Comparison of ENCODE assay signal across 31 mouse cellular contexts in the genomic region with DNA sequence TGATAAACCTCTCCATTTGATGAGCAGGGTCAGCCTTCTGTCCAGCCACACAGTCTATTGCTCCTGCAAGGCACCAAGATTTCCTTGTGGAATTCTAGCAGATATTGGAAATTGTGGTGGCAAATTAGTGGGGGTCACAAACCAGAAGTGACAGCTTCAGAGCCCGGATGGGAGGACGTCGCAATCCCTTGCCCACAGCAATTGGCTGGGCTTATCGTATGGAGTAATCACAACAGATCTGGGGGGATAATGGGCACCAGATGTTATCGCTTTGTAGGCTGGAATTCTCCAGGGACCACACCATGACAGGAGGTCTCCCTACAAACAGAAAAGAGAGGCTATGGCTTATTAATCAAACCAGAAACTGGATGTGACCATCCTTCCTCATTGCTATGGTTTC. TPM values are rescaled to one million over a fixed set of nuclear protein-coding genes. Genes with fewer than 3 reads are reported as not detected.
DNase-seq lines count a peak whose midpoint lies in the region; ATAC-seq and TF ChIP-seq lines count a peak whose summit lies in the region.
"Had no signal": no experiment of that assay in that cellular context is flagged by ENCODE, and none has a peak within 500 bp of the region (broad histone marks: within the 10 kb centered on the region; RNA-seq: fewer than 3 reads in every experiment).

No protein-coding gene starts in this region.

- H3K9ac ChIP-seq in forebrain, embryonic 12.5 days = no peak overlapping the region
- no peak overlapping the region for H3K9ac ChIP-seq in midbrain, embryonic 11.5 days (ENCODE audit: low read length)
- no peak overlapping the region for H3K9ac ChIP-seq in midbrain, postnatal 0 days (replicated peaks; ENCODE audit: low read length, poor library complexity, severe bottlenecking)
- H3K9ac ChIP-seq in embryonic facial prominence, embryonic 11.5 days (replicated peaks; ENCODE audit: low read length) = no peak overlapping the region
- H3K9ac ChIP-seq: embryonic facial prominence, embryonic 15.5 days; heart, embryonic 13.5 days had no signal

- no peaks in the 10 kb centered on the region for H3K36me3 ChIP-seq in forebrain, embryonic 12.5 days (replicated peaks)
- no peaks in the 10 kb centered on the region for H3K36me3 ChIP-seq in forebrain, embryonic 10.5 days (replicated peaks)
- H3K36me3 ChIP-seq in midbrain, embryonic 11.5 days (ENCODE audit: control insufficient read depth, insufficient read depth, low read length) = no peaks in the 10 kb centered on the region
- no peaks in the 10 kb centered on the region for H3K36me3 ChIP-seq in midbrain, postnatal 0 days (ENCODE audit: insufficient read depth, low read length)
- H3K36me3 ChIP-seq in embryonic facial prominence, embryonic 11.5 days (replicated peaks; ENCODE audit: control insufficient read depth, insufficient read depth, low read depth, low read length) = no peaks in the 10 kb centered on the region
- H3K36me3 ChIP-seq: embryonic facial prominence, embryonic 15.5 days; G1E; heart, embryonic 13.5 days had no signal

- 0 out of 2 replicates have a peak, but pooled peaks have one; percentile 28 for ATAC-seq in forebrain, embryonic 12.5 days (ENCODE audit: low FRiP score)
- ATAC-seq in midbrain, embryonic 11.5 days (ENCODE audit: low FRiP score) = peak; percentile 68
- ATAC-seq in midbrain, postnatal 0 days (ENCODE audit: low FRiP score) = no peak
- ATAC-seq in embryonic facial prominence, embryonic 11.5 days (replicated peaks; ENCODE audit: insufficient number of reproducible peaks, low FRiP score, low TSS enrichment, low read depth) = 0 out of 2 replicates have a peak, but pooled peaks have one; percentile 29
- ATAC-seq: inflammation-experienced regulatory T-cells, adult 6 months had no signal

- WGBS in forebrain, embryonic 12.5 days = 59% methylated on average over 5 of the region's 5 CpGs
- 77% methylated on average over 5 of the region's 5 CpGs for WGBS in forebrain, embryonic 10.5 days
- 69% methylated on average over 5 of the region's 5 CpGs for WGBS in midbrain, embryonic 11.5 days
- 37% methylated on average over 5 of the region's 5 CpGs for WGBS in midbrain, postnatal 0 days
- 17% methylated on average over 5 of the region's 5 CpGs for WGBS in embryonic facial prominence, embryonic 11.5 days

- H3K4me2 ChIP-seq in forebrain, embryonic 12.5 days = no peak overlapping the region
- no peak overlapping the region for H3K4me2 ChIP-seq in midbrain, embryonic 11.5 days
- no peak overlapping the region for H3K4me2 ChIP-seq in midbrain, postnatal 0 days (ENCODE audit: low read depth, low read length, poor library complexity, severe bottlenecking)
- H3K4me2 ChIP-seq in embryonic facial prominence, embryonic 11.5 days (ENCODE audit: low read depth, low read length) = no peak overlapping the region
- H3K4me2 ChIP-seq: embryonic facial prominence, embryonic 15.5 days; heart, embryonic 13.5 days; liver, embryonic 11.5 days had no signal

- H3K27me3 ChIP-seq in forebrain, embryonic 12.5 days = no peaks in the 10 kb centered on the region
- H3K27me3 ChIP-seq in forebrain, embryonic 10.5 days (ENCODE audit: poor library complexity, severe bottlenecking) = peaks cover 22% of the 10 kb centered on the region
- no peaks in the 10 kb centered on the region for H3K27me3 ChIP-seq in midbrain, embryonic 11.5 days (ENCODE audit: control insufficient read depth, insufficient read depth, low read length)
- no peaks in the 10 kb centered on the region for H3K27me3 ChIP-seq in midbrain, postnatal 0 days (ENCODE audit: insufficient read depth, low read length)
- H3K27me3 ChIP-seq in embryonic facial prominence, embryonic 11.5 days (ENCODE audit: control insufficient read depth, insufficient read depth, low read length) = no peaks in the 10 kb centered on the region

- H3K4me1 ChIP-seq in forebrain, embryonic 12.5 days = peaks cover 19% of the 10 kb centered on the region
- H3K4me1 ChIP-seq in forebrain, embryonic 10.5 days = peaks cover 23% of the 10 kb centered on the region
- H3K4me1 ChIP-seq in midbrain, embryonic 11.5 days (ENCODE audit: control insufficient read depth, insufficient read depth, low read length) = peaks cover 4% of the 10 kb centered on the region; the same call in 1 of the 2 replicates
- peaks cover 4% of the 10 kb centered on the region; the same call in 1 of the 2 replicates for H3K4me1 ChIP-seq in midbrain, postnatal 0 days (ENCODE audit: insufficient read depth, low read length)
- no peaks in the 10 kb centered on the region for H3K4me1 ChIP-seq in embryonic facial prominence, embryonic 11.5 days (ENCODE audit: control insufficient read depth, insufficient read depth, low read length)
- H3K4me1 ChIP-seq: embryonic facial prominence, embryonic 15.5 days; heart, embryonic 13.5 days had no signal

- H3K4me3 ChIP-seq in forebrain, embryonic 12.5 days (replicated peaks) = no peak overlapping the region
- H3K4me3 ChIP-seq in forebrain, embryonic 10.5 days = no peak overlapping the region
- no peak overlapping the region for H3K4me3 ChIP-seq in midbrain, embryonic 11.5 days (ENCODE audit: low read depth, low read length)
- H3K4me3 ChIP-seq in midbrain, postnatal 0 days (ENCODE audit: low read depth, low read length) = no peak overlapping the region
- no peak overlapping the region for H3K4me3 ChIP-seq in embryonic facial prominence, embryonic 11.5 days (ENCODE audit: low read depth, low read length)
- H3K4me3 ChIP-seq: embryonic facial prominence, embryonic 15.5 days; heart, embryonic 13.5 days; layer of hippocampus, adult 2 months; left cerebral cortex, adult 2 months; myocyte had no signal

- no peaks in the 10 kb centered on the region for H3K9me3 ChIP-seq in forebrain, embryonic 12.5 days
- H3K9me3 ChIP-seq in forebrain, embryonic 10.5 days = no peaks in the 10 kb centered on the region
- H3K9me3 ChIP-seq in midbrain, embryonic 11.5 days (ENCODE audit: control insufficient read depth, low read length) = no peaks in the 10 kb centered on the region
- H3K9me3 ChIP-seq in midbrain, postnatal 0 days (ENCODE audit: low read length) = no peaks in the 10 kb centered on the region
- no peaks in the 10 kb centered on the region for H3K9me3 ChIP-seq in embryonic facial prominence, embryonic 11.5 days (replicated peaks; ENCODE audit: control insufficient read depth, low read length)
- H3K9me3 ChIP-seq: embryonic facial prominence, embryonic 15.5 days; G1E; heart, embryonic 13.5 days had no signal

- DNase-seq in forebrain, embryonic 10.5 days (ENCODE audit: extremely low spot score, low spot score) = no peak
- DNase-seq in midbrain, embryonic 11.5 days (ENCODE audit: low spot score, missing footprints) = peak; percentile 83
- DNase-seq in midbrain, postnatal 0 days (ENCODE audit: low spot score) = no peak
- peak; percentile 45 for DNase-seq in embryonic facial prominence, embryonic 11.5 days (ENCODE audit: low spot score)
- peak; percentile 49 for DNase-seq in retina, embryonic 14.5 days (ENCODE audit: low spot score)
- DNase-seq in heart, adult 9 months (ENCODE audit: low spot score in 2 of 2) = no peak
- DNase-seq in right cerebral cortex, adult 2 months (ENCODE audit: low spot score in 2 of 2) = no peak
- DNase-seq: adrenal gland, postnatal 25 days; cerebellum, adult 2 months; kidney, adult 2 months; kidney, postnatal 14 days; left cerebral cortex, postnatal 4 days; lung, adult 18-20 months; lung, postnatal 14 days; right cerebral cortex, postnatal 25 days; thymus, postnatal 36 days had no signal

- TF ChIP-seq CTCF in midbrain, postnatal 0 days (IDR thresholded peaks at IDR 0.05) = no peak

- no peak overlapping the region for H3K27ac ChIP-seq in forebrain, embryonic 12.5 days
- no peak overlapping the region for H3K27ac ChIP-seq in forebrain, embryonic 10.5 days
- no peak overlapping the region for H3K27ac ChIP-seq in midbrain, embryonic 11.5 days (ENCODE audit: low read depth, low read length)
- H3K27ac ChIP-seq in midbrain, postnatal 0 days (ENCODE audit: low read depth, low read length) = no peak overlapping the region
- H3K27ac ChIP-seq in embryonic facial prominence, embryonic 11.5 days (replicated peaks; ENCODE audit: low read depth, low read length) = no peak overlapping the region
- H3K27ac ChIP-seq: embryonic facial prominence, embryonic 15.5 days; heart, embryonic 13.5 days; layer of hippocampus, adult 2 months; left cerebral cortex, adult 2 months had no signal

RNA-seq across cellular contexts. Expression of gene Olig3, which starts 44.8 kb away (rescaled TPM):
- 34.1 and 34.3 TPM in 2 replicates for polyA plus RNA-seq in forebrain, embryonic 12.5 days (2016; fragmentation: Nextera tagmentation; extraction: Ambion mirVana)
- polyA plus RNA-seq in forebrain, embryonic 10.5 days (2016; fragmentation: Nextera tagmentation; extraction: Ambion mirVana) = 2.1 and 8.1 TPM in 2 replicates
- polyA plus RNA-seq in midbrain, embryonic 11.5 days (2014; fragmentation: Nextera tagmentation; extraction: Ambion mirVana) = 18.7 and 20.7 TPM in 2 replicates
- 0.77 TPM in 1 of 2 replicates, not detected in the other for total RNA-seq in midbrain, postnatal 0 days (2014; rRNA removed)
- polyA plus RNA-seq in midbrain, postnatal 0 days (2015; fragmentation: Nextera tagmentation; extraction: Ambion mirVana) = not detected in 2 replicates
- polyA plus RNA-seq in embryonic facial prominence, embryonic 11.5 days (2014; fragmentation: Nextera tagmentation; extraction: Ambion mirVana) = 1.4 and 2.0 TPM in 2 replicates
- total RNA-seq: adrenal gland, postnatal 25 days; gastrocnemius, adult 8-10 months; granulocyte monocyte progenitor cell, adult 5-6 weeks; heart, postnatal 25 days; layer of hippocampus, adult 2 months; left cerebral cortex, adult 2 months; left cerebral cortex, postnatal 4 days; megakaryocyte, adult 5-6 weeks had no signal
- polyA plus RNA-seq: embryonic facial prominence, embryonic 15.5 days; frontal cortex, adult 2 months; G1E; heart, embryonic 13.5 days; inflammation-experienced regulatory T-cells, adult 6 months; kidney, adult 2 months; liver, embryonic 11.5 days; myocyte; stomach, embryonic 14.5 days had no signal

Comparison
In these comparisons a context has a peak if more than half of its experiments do, and no peak if none do; other contexts are left out.
1. DNase-seq: peak in midbrain, embryonic 11.5 days (single experiment), embryonic facial prominence, embryonic 11.5 days (single experiment) and retina, embryonic 14.5 days (single experiment); none in forebrain, embryonic 10.5 days (single experiment), midbrain, postnatal 0 days (single experiment), heart, adult 9 months (0 of 2) and right cerebral cortex, adult 2 months (0 of 2).